Mouse (Mus musculus): ENCODE data around the gene Cdkn2d. TPM values are rescaled to one million over a fixed set of nuclear protein-coding genes. Genes with fewer than 3 reads are reported as not detected.
"Not testable (repeated sequence)": the region's sequence is repeated elsewhere in the genome, so short reads cannot be mapped to it uniquely, and the experiment has no call there.

Cdkn2d gene
- polyA plus RNA-seq, 1 experiment from 2014 or later, result 72.0 TPM

GRCm38 (mm10) chr9:21314367-21315140 lies 23.3 kb upstream of the Cdkn2d start:
- ATAC-seq (ENCODE audit: low FRiP score), result no peak
- 91% methylated on average over 9 of the region's 9 CpGs for WGBS
- Histone ChIP-seq H3K27me3 (peaks cover 20% of the 10 kb centered on the region), H3K4me3 (no peak overlapping the region), H3K27ac (no peak overlapping the region), H3K9ac (no peak overlapping the region), H3K4me2 (replicated peaks) (no peak overlapping the region), H3K36me3 (no peaks in the 10 kb centered on the region), H3K9me3 (replicated peaks) (no peaks in the 10 kb centered on the region), H3K4me1 (no peaks in the 10 kb centered on the region)

DNA sequence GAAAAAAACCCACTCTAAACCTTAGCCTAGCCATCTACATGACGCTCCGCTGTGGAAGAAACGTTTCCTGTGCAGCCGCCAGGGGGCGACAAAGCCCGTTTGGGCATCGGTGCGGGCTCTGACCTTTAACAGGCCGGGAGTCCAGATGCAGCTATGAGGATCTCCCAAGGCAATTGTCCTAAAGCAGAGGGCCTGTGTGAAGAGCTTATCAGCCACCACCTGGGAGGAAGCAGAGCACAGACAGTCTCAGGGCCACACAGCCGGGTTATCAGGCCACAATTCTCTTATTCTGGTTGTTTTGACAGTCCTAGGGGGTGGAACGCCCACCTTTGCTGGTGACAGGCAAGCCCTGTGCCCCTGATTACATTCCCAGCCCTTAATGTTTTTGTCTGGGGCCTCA lies 22.2 kb upstream of the Cdkn2d start:
- no peak overlapping the region for H3K27ac ChIP-seq
- WGBS, result 8% methylated on average over 11 of the region's 11 CpGs
- H3K9ac ChIP-seq, result no peak overlapping the region
- no peaks in the 10 kb centered on the region for H3K9me3 ChIP-seq (replicated peaks)
- no peaks in the 10 kb centered on the region for H3K4me1 ChIP-seq
- ATAC-seq (ENCODE audit: low FRiP score), result peak; percentile 73
- H3K36me3 ChIP-seq, result no peaks in the 10 kb centered on the region
- peaks cover 20% of the 10 kb centered on the region for H3K27me3 ChIP-seq
- H3K4me3 ChIP-seq, result no peak overlapping the region
- H3K4me2 ChIP-seq (replicated peaks), result no peak overlapping the region

- WGBS, result 9% methylated on average over 33 of the region's 35 CpGs
- H3K4me2 ChIP-seq (replicated peaks), result peak within 1 kb of the TSS; percentile 17; the same call in 1 of the 2 replicates
- H3K27ac ChIP-seq, result no peak within 1 kb of the TSS
Observed at GRCm38 (mm10) chr9:21312134-21312533, 20.9 kb upstream of the Cdkn2d start, which contains the start of gene Ap1m2. Ap1m2 (minus strand) TSS chr9:21312337.

DNA sequence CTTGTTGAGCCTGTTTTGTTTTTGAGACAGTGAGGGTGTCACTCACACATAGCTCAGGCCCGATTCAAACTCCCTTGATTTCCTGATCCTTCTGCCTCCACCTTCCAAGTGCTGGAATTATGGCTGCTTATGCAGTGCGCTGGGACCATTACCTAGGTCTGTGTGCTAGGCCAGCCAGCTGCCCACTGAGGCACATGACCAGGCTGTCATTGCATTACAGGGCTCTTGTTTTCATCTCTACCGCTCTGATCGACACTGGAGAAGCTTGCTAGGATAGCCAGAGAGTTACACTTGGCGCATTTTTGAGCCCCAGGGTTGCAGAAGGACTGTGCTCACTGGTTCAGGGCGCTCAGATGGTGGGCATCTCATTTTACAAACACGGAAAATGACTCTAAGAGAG lies 20.5 kb upstream of the Cdkn2d start:
- peaks cover 20% of the 10 kb centered on the region for H3K27me3 ChIP-seq
- H3K4me2 ChIP-seq (replicated peaks), result no peak overlapping the region
- no peak overlapping the region for H3K9ac ChIP-seq
- peak overlapping the region; percentile 23 for H3K4me3 ChIP-seq
- WGBS, result 29% methylated on average over 7 of the region's 7 CpGs
- H3K9me3 ChIP-seq (replicated peaks), result no peaks in the 10 kb centered on the region
- H3K36me3 ChIP-seq, result no peaks in the 10 kb centered on the region
- ATAC-seq (ENCODE audit: low FRiP score), result no peak
- no peaks in the 10 kb centered on the region for H3K4me1 ChIP-seq
- no peak overlapping the region for H3K27ac ChIP-seq

More at GRCm38 (mm10) chr9:21312134-21312533, 20.9 kb upstream of the Cdkn2d start, which contains the start of gene Ap1m2:
- H3K9me3 ChIP-seq (replicated peaks), result no peaks in the 10 kb centered on the region
- H3K27me3 ChIP-seq, result peaks cover 20% of the 10 kb centered on the region
- no peaks in the 10 kb centered on the region for H3K4me1 ChIP-seq
- no peaks in the 10 kb centered on the region for H3K36me3 ChIP-seq
- H3K4me3 ChIP-seq, result peak within 1 kb of the TSS; percentile 23
- no peak for ATAC-seq (ENCODE audit: low FRiP score)
- no peak within 1 kb of the TSS for H3K9ac ChIP-seq

GRCm38 (mm10) chr9:21309150-21309741 lies 18.0 kb upstream of the Cdkn2d start:
- 73% methylated on average over 15 of the region's 15 CpGs for WGBS

GRCm38 (mm10) chr9:21305065-21305464 lies 13.9 kb upstream of the Cdkn2d start:
- no peak overlapping the region for H3K9ac ChIP-seq
- H3K4me3 ChIP-seq, result no peak overlapping the region
- ATAC-seq (ENCODE audit: low FRiP score), result no peak
- H3K27me3 ChIP-seq, result no peaks in the 10 kb centered on the region
- no peak overlapping the region for H3K27ac ChIP-seq
- WGBS, result 90% methylated on average over 7 of the region's 7 CpGs
- no peaks in the 10 kb centered on the region for H3K36me3 ChIP-seq
- H3K4me1 ChIP-seq, result no peaks in the 10 kb centered on the region
- peaks cover 5% of the 10 kb centered on the region; the same call in 1 of the 2 replicates for H3K9me3 ChIP-seq (replicated peaks)
- no peak overlapping the region for H3K4me2 ChIP-seq (replicated peaks)

More at GRCm38 (mm10) chr9:21309150-21309741, 18.0 kb upstream of the Cdkn2d start:
- ATAC-seq (ENCODE audit: low FRiP score), result no peak
- Histone ChIP-seq H3K4me2 (replicated peaks) (no peak overlapping the region), H3K4me3 (no peak overlapping the region), H3K27ac (no peak overlapping the region), H3K9ac (no peak overlapping the region), H3K27me3 (peaks cover 20% of the 10 kb centered on the region), H3K36me3 (no peaks in the 10 kb centered on the region), H3K4me1 (no peaks in the 10 kb centered on the region), H3K9me3 (replicated peaks) (no peaks in the 10 kb centered on the region)

DNA sequence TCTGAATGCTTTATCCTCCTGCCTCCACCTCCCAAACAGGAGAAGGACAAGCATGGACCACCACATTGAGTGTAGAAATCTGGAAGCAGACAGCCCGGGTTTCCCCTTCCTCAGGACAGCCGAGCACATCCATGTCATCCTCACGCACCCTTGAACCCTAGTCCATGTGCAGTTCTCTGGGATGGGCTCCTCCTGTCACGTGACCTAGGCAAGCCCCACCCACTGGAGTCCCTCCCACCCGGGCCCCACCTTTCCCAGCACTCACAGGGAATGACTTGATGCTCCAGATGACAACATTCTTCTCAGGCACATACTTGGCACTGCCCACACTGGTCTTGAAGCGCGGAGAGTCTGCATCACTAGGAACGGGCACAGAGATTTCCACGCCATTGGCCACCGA lies 7.8 kb upstream of the Cdkn2d start:
- H3K4me2 ChIP-seq (replicated peaks), result no peak overlapping the region
- WGBS, result 81% methylated on average over 10 of the region's 10 CpGs

DNA sequence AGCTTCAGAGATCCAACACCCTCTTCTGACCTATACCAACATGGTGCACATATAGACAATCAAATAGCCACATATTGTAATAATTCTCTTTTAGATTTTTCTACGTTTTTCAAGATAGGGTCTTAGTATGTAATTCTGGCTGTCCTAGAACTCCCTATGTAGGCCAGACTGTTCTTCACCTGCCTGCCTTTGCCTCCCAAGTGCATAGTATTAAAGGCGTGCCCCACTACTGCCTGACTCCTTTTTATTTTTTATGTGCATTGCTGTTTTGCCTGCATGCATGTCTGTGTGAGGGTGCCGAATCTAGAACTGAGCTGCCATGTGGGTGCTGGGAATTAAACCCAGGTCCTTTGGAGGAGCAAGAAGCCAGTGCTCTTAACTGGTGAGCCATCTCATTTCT lies 1.1 kb upstream of the Cdkn2d start:
- no peaks in the 10 kb centered on the region for H3K9me3 ChIP-seq (replicated peaks)
- H3K4me2 ChIP-seq (replicated peaks), result no peak overlapping the region
- H3K27ac ChIP-seq, result no peak overlapping the region
- no peak for ATAC-seq (ENCODE audit: low FRiP score)
- no peaks in the 10 kb centered on the region for H3K27me3 ChIP-seq
- H3K36me3 ChIP-seq, result no peaks in the 10 kb centered on the region
- H3K4me1 ChIP-seq, result peaks cover 21% of the 10 kb centered on the region
- no peak overlapping the region for H3K9ac ChIP-seq
- no peak overlapping the region for H3K4me3 ChIP-seq
- 93% methylated on average over 3 of the region's 3 CpGs for WGBS

More for the DNA sequence above, 7.8 kb upstream of the Cdkn2d start:
- Histone ChIP-seq H3K36me3 (no peaks in the 10 kb centered on the region), H3K9ac (no peak overlapping the region), H3K4me3 (no peak overlapping the region), H3K4me1 (no peaks in the 10 kb centered on the region), H3K27ac (no peak overlapping the region), H3K27me3 (no peaks in the 10 kb centered on the region), H3K9me3 (replicated peaks) (peaks cover 5% of the 10 kb centered on the region; the same call in 1 of the 2 replicates)
- ATAC-seq (ENCODE audit: low FRiP score), result no peak

GRCm38 (mm10) chr9:21291868-21292267 lies 661 bp upstream of the Cdkn2d start:
- not testable (repeated sequence) for H3K9ac ChIP-seq; ATAC-seq (ENCODE audit: low FRiP score); H3K9me3 ChIP-seq (replicated peaks); H3K27me3 ChIP-seq; H3K36me3 ChIP-seq
- Histone ChIP-seq H3K4me3 (peak overlapping the region; percentile 81), H3K4me1 (peaks cover 25% of the 10 kb centered on the region), H3K27ac (peak overlapping the region; percentile 78), H3K4me2 (replicated peaks) (peak overlapping the region; percentile 71)
- 24% methylated on average over 7 of the region's 7 CpGs for WGBS

- Histone ChIP-seq H3K4me3 (peak overlapping the region; percentile 81), H3K27me3 (no peaks in the 10 kb centered on the region), H3K9ac (peak overlapping the region; percentile 84), H3K4me1 (peaks cover 32% of the 10 kb centered on the region), H3K4me2 (replicated peaks) (peak overlapping the region; percentile 71), H3K27ac (peak overlapping the region; percentile 89), H3K36me3 (no peaks in the 10 kb centered on the region), H3K9me3 (replicated peaks) (no peaks in the 10 kb centered on the region)
- under 1% methylated on average over 20 of the region's 20 CpGs for WGBS
- ATAC-seq (ENCODE audit: low FRiP score), result no peak
Observed at GRCm38 (mm10) chr9:21290589-21290988, 618 bp downstream of the Cdkn2d start.

DNA sequence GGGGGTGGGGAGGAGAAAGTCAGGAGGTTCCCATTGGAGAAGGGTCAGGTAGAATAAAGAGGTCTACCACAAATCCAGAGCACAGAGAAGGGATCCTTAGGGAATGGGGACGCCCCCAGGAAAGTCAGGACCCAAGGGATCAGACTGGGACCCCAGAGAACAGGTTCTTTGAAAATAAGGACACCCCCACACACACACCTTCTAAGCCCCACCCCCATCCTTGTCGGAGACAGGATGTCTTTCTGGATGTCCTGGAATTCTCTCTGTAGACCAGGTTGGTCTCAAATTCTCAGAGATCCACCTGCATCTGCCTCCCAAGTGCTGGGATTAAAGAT lies 1.9 kb downstream of the Cdkn2d start:
- Histone ChIP-seq H3K4me2 (replicated peaks) (peak overlapping the region; percentile 71), H3K27ac (no peak overlapping the region), H3K9ac (no peak overlapping the region), H3K4me3 (0 out of 2 replicates have a peak overlapping the region, but pooled peaks have one; percentile 81), H3K36me3 (peaks cover 10% of the 10 kb centered on the region), H3K4me1 (peaks cover 32% of the 10 kb centered on the region), H3K9me3 (replicated peaks) (no peaks in the 10 kb centered on the region), H3K27me3 (no peaks in the 10 kb centered on the region)
- ATAC-seq (ENCODE audit: low FRiP score), result no peak
- WGBS, result 83% methylated on average over 2 of the region's 2 CpGs

GRCm38 (mm10) chr9:21288404-21289336 lies 2.5 kb downstream of the Cdkn2d start:
- no peaks in the 10 kb centered on the region for H3K9me3 ChIP-seq (replicated peaks)
- H3K9ac ChIP-seq, result peak overlapping the region; percentile 78
- H3K4me2 ChIP-seq (replicated peaks), result peak overlapping the region; percentile 71
- H3K4me3 ChIP-seq, result peak overlapping the region; percentile 81
- H3K4me1 ChIP-seq, result peaks cover 32% of the 10 kb centered on the region
- WGBS, result 79% methylated on average over 13 of the region's 13 CpGs
- ATAC-seq (ENCODE audit: low FRiP score), result no peak
- peak overlapping the region; percentile 85 for H3K27ac ChIP-seq
- peaks cover 17% of the 10 kb centered on the region for H3K36me3 ChIP-seq
- H3K27me3 ChIP-seq, result no peaks in the 10 kb centered on the region

Measured in hindbrain, embryonic 12.5 days (tissue).